Mouse (Mus musculus) left cerebral cortex, postnatal 10 days (tissue): ENCODE measurements around the gene Plekha3. TPM values are rescaled to one million over a fixed set of nuclear protein-coding genes. Genes with fewer than 3 reads are reported as not detected.

Experiments used
- total RNA-seq, 2 experiments: library from RNA; stranded (reverse); gene quantifications; 2 replicates each; pipeline ENCODE4 v1.2.3; 2021

The Plekha3 gene
- total RNA-seq, 2 experiments from 2014 or later, result 22.5 to 22.9 TPM

Other genes with a start within 250 kb of the Plekha3 start
- 10 to 100 TPM; 22.4 to 26.2 TPM for gene Prkra, start 27.3 kb upstream of the Plekha3 start, total RNA-seq
- under 1 TPM; 0.71 to 0.75 TPM for gene Pjvk, start 26.8 kb upstream of the Plekha3 start, total RNA-seq
- gene Fkbp7, start 2.2 kb upstream of the Plekha3 start, total RNA-seq, result 1 to 10 TPM; 4.9 to 6.0 TPM